Mouse (Mus musculus) megakaryocyte, embryonic 14.5 days (primary cell): ENCODE data around the gene Rccd1.

Source experiments
- FLI1 ChIP-seq: IDR thresholded peaks from 2 replicates; pipeline ENCODE4 v1.6.1; 2012; ENCODE audit warnings: low read length, inconsistent platforms, mixed read lengths
- GATA1 ChIP-seq: IDR thresholded peaks from 3 replicates; pipeline ENCODE4 v1.6.1; 2012; ENCODE audit warnings: mixed read lengths, low read length, inconsistent platforms, borderline replicate concordance

DNA sequence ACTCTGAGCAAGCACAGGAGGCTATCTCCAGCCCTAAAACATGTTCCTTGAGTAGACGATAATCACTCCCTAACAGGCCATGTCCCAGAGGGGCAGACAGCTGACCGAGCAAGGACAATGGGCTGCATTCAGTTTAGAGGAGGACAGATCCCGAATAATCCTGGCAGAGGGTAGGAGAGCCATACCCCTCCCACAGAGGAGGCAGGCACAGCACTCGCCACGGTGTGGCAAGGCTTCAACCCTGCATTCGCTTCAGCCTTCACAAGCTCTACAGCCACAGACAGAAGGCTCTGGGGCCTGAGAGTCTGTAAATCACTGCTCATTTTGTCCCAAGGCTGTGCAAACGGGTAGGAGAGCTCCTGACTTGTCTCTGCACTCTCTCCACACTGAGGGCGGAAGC lies 32.9 kb upstream of the Rccd1 start:
- TF ChIP-seq FLI1 (no peak), GATA1 (no peak)
